Mouse (Mus musculus) heart, embryonic 16.5 days (tissue): ENCODE results near the gene Sh3pxd2a. TPM values are rescaled to one million over a fixed set of nuclear protein-coding genes. Genes with fewer than 3 reads are reported as not detected.

Experiments used
- ATAC-seq: fragments of 200-750 bp; cut with Nextera tagmentation; replicated peaks from 2 replicates; pipeline ENCODE4 v1.8.0; 2017; ENCODE audit warnings: moderate number of reproducible peaks; ENCODE audit not compliant: insufficient read depth, low FRiP score; ENCODE audit errors: extremely low read depth
- H3K27ac ChIP-seq: fragments of 300-500 bp; sonication (generic); 2 replicates; pipeline ENCODE4 v1.5.1; 2014; ENCODE audit warnings: mild to moderate bottlenecking, low read length, control low read depth, moderate library complexity
- H3K27me3 ChIP-seq: fragments of 300-500 bp; sonication (generic); 2 replicates; pipeline ENCODE4 v1.6.1; 2014; ENCODE audit warnings: low read length, mixed read lengths; ENCODE audit not compliant: control insufficient read depth, insufficient read depth
- H3K36me3 ChIP-seq: fragments of 300-500 bp; sonication (generic); 2 replicates; pipeline ENCODE4 v1.6.1; 2014; ENCODE audit not compliant: control insufficient read depth, insufficient read depth
- H3K4me1 ChIP-seq: fragments of 300-500 bp; sonication (generic); 2 replicates; pipeline ENCODE4 v1.6.1; 2014; ENCODE audit warnings: low read length, mixed read lengths; ENCODE audit not compliant: control insufficient read depth, insufficient read depth
- H3K4me2 ChIP-seq: fragments of 300-500 bp; sonication (generic); 2 replicates; pipeline ENCODE4 v1.6.1; 2014; ENCODE audit warnings: low read depth, mild to moderate bottlenecking, control low read depth, low read length
- H3K4me3 ChIP-seq: fragments of 300-500 bp; sonication (generic); 2 replicates; pipeline ENCODE4 v1.5.1; 2014; ENCODE audit warnings: mild to moderate bottlenecking, control low read depth, low read length
- H3K9ac ChIP-seq: fragments of 300-500 bp; sonication (generic); 2 replicates; pipeline ENCODE4 v1.6.1; 2014; ENCODE audit warnings: low read length, control low read depth
- H3K9me3 ChIP-seq: fragments of 300-500 bp; sonication (generic); replicated peaks from 2 replicates; pipeline ENCODE4 v1.6.1; 2016; ENCODE audit warnings: low read length; ENCODE audit not compliant: control insufficient read depth
- WGBS: fragments of 180-500 bp; shearing (Covaris S2); extraction: QIAGEN DNeasy Blood & Tissue Kit; methylation state at CpG from one replicate; pipeline ENCODE4 v1.1.7; 2014; 5-methylcytosine and 5-hydroxymethylcytosine counted together
- polyA plus RNA-seq: library from polyadenylated mRNA; unstranded; fragments of >200 nt; fragmentation: Nextera tagmentation; extraction: Ambion mirVana; gene quantifications from 2 replicates; pipeline ENCODE4 v1.2.1, GENCODE M21; 2015

Gene Sh3pxd2a
- polyA plus RNA-seq, 1 experiment from 2014 or later = 4.5 TPM

DNA sequence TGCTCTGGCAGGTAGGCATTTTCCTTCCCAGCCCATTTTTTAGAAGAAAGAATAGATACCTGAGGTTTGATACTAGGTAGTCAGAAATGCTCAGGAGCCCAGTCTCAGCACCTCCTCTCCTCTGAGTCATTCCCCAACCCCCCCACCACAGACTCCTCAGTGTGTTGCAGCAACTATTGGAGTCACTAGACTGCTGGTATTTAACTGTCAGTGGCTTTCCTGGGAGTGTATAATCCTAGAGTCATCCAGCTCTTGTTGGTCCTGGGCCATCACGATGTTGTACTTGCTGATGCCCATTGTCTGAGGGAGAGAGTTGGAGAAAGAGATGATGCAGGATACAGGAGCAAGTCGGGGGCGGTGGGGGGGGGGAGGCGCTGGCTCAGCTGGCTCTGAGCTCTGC is 243.2 kb downstream of the Sh3pxd2a start:
- Histone ChIP-seq H3K27me3 (no peaks in the 10 kb centered on the region), H3K9ac (no peak overlapping the region), H3K36me3 (no peaks in the 10 kb centered on the region), H3K4me1 (0 out of 2 replicates have a peak, but pooled peaks cover 2% of the 10 kb centered on the region), H3K4me3 (no peak overlapping the region), H3K27ac (no peak overlapping the region), H3K9me3 (no peaks in the 10 kb centered on the region), H3K4me2 (no peak overlapping the region)
- WGBS = 81% methylated on average over 4 of the region's 4 CpGs
- no peak for ATAC-seq

GRCm38 (mm10) chr19:47220232-47220631 is 244.0 kb downstream of the Sh3pxd2a start:
- Histone ChIP-seq H3K4me1 (0 out of 2 replicates have a peak, but pooled peaks cover 2% of the 10 kb centered on the region), H3K27ac (no peak overlapping the region), H3K4me3 (no peak overlapping the region), H3K36me3 (no peaks in the 10 kb centered on the region), H3K9me3 (no peaks in the 10 kb centered on the region), H3K9ac (no peak overlapping the region), H3K4me2 (no peak overlapping the region), H3K27me3 (no peaks in the 10 kb centered on the region)
- 90% methylated on average over 2 of the region's 2 CpGs for WGBS
- ATAC-seq = no peak

GRCm38 (mm10) chr19:47219622-47220021 is 244.6 kb downstream of the Sh3pxd2a start:
- Histone ChIP-seq H3K4me3 (no peak overlapping the region), H3K4me1 (0 out of 2 replicates have a peak, but pooled peaks cover 2% of the 10 kb centered on the region), H3K9me3 (no peaks in the 10 kb centered on the region), H3K4me2 (no peak overlapping the region), H3K9ac (no peak overlapping the region), H3K27ac (no peak overlapping the region), H3K36me3 (no peaks in the 10 kb centered on the region), H3K27me3 (no peaks in the 10 kb centered on the region)
- no peak for ATAC-seq
- 63% methylated on average over 4 of the region's 4 CpGs for WGBS

GRCm38 (mm10) chr19:47216766-47217165 is 247.4 kb downstream of the Sh3pxd2a start:
- Histone ChIP-seq H3K36me3 (no peaks in the 10 kb centered on the region), H3K4me1 (no peaks in the 10 kb centered on the region), H3K9ac (no peak overlapping the region), H3K27me3 (no peaks in the 10 kb centered on the region), H3K9me3 (no peaks in the 10 kb centered on the region), H3K27ac (no peak overlapping the region), H3K4me3 (no peak overlapping the region), H3K4me2 (no peak overlapping the region)
- 73% methylated on average over 5 of the region's 5 CpGs for WGBS
- ATAC-seq = no peak

DNA sequence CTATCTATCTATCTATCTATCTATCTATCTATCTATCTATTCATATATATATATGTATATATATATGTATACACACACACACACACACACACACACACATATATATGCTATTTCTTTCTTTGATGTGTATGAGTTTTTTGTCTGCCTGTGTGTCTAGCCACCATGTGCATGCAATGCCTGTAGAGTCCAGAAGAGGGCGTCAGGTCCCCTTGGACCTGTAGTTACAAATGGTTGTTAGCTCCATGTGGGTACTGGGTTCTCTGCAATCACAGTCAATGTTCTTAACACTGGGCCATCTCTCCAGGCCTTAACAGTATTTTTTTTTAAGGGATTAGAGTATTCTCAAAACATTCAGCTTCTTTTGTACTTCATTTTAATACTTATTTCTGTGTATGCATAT is 250.7 kb downstream of the Sh3pxd2a start:
- 48% methylated on average over 1 of the region's 1 CpGs for WGBS

GRCm38 (mm10) chr19:47212401-47212800 is 251.8 kb downstream of the Sh3pxd2a start:
- Histone ChIP-seq H3K27me3 (no peaks in the 10 kb centered on the region), H3K27ac (no peak overlapping the region), H3K9ac (no peak overlapping the region), H3K4me2 (no peak overlapping the region), H3K4me3 (no peak overlapping the region), H3K36me3 (no peaks in the 10 kb centered on the region), H3K9me3 (no peaks in the 10 kb centered on the region), H3K4me1 (no peaks in the 10 kb centered on the region)
- no peak for ATAC-seq
- 79% methylated on average over 7 of the region's 7 CpGs for WGBS

More for the DNA sequence above, 250.7 kb downstream of the Sh3pxd2a start:
- Histone ChIP-seq H3K27ac (no peak overlapping the region), H3K9ac (no peak overlapping the region), H3K36me3 (no peaks in the 10 kb centered on the region), H3K4me2 (no peak overlapping the region), H3K9me3 (no peaks in the 10 kb centered on the region), H3K27me3 (no peaks in the 10 kb centered on the region), H3K4me3 (no peak overlapping the region), H3K4me1 (no peaks in the 10 kb centered on the region)
- no peak for ATAC-seq

- no peak overlapping the region for H3K27ac ChIP-seq
- H3K9me3 ChIP-seq = no peaks in the 10 kb centered on the region
- H3K4me1 ChIP-seq = no peaks in the 10 kb centered on the region
- H3K27me3 ChIP-seq = no peaks in the 10 kb centered on the region
- H3K4me2 ChIP-seq = no peak overlapping the region
- no peak overlapping the region for H3K9ac ChIP-seq
- no peak overlapping the region for H3K4me3 ChIP-seq
- H3K36me3 ChIP-seq = no peaks in the 10 kb centered on the region
- WGBS = 76% methylated on average over 10 of the region's 10 CpGs
- ATAC-seq = no peak
Measured at GRCm38 (mm10) chr19:47211609-47212312, 252.4 kb downstream of the Sh3pxd2a start.

GRCm38 (mm10) chr19:47210432-47210831 is 253.8 kb downstream of the Sh3pxd2a start:
- Histone ChIP-seq H3K27me3 (no peaks in the 10 kb centered on the region), H3K4me3 (no peak overlapping the region), H3K9me3 (no peaks in the 10 kb centered on the region), H3K4me1 (no peaks in the 10 kb centered on the region), H3K4me2 (no peak overlapping the region), H3K36me3 (no peaks in the 10 kb centered on the region), H3K9ac (no peak overlapping the region), H3K27ac (no peak overlapping the region)
- no peak for ATAC-seq
- WGBS = 85% methylated on average over 4 of the region's 4 CpGs
